Mouse (Mus musculus) hindbrain, postnatal 0 days (tissue): ENCODE measurements around the gene Tas1r2. TPM values are rescaled to one million over a fixed set of nuclear protein-coding genes. Genes with fewer than 3 reads are reported as not detected.
A peak's percentile ranks its signal among the peaks of the same experiment; 100 is the strongest.

Source experiments
- ATAC-seq: fragments of 200-750 bp; cut with Nextera tagmentation; 2 replicates; pipeline ENCODE4 v1.8.0; 2017; ENCODE audit warnings: mild to moderate bottlenecking, moderate TSS enrichment, moderate library complexity
- DNase-seq: peaks from one replicate; pipeline ENCODE4 v3.0.0-alpha.2; 2015; ENCODE audit warnings: low spot score
- H3K27ac ChIP-seq: fragments of 300-500 bp; sonication (generic); 2 replicates; pipeline ENCODE4 v1.5.1; 2014; ENCODE audit warnings: mild to moderate bottlenecking
- H3K27me3 ChIP-seq: fragments of 300-500 bp; sonication (generic); 2 replicates; pipeline ENCODE4 v1.6.1; 2014; ENCODE audit warnings: low read length, mixed read lengths; ENCODE audit not compliant: insufficient read depth
- H3K36me3 ChIP-seq: fragments of 300-500 bp; sonication (generic); 2 replicates; pipeline ENCODE4 v1.6.1; 2014; ENCODE audit warnings: low read length, mixed read lengths; ENCODE audit not compliant: insufficient read depth
- H3K4me1 ChIP-seq: fragments of 300-500 bp; sonication (generic); 2 replicates; pipeline ENCODE4 v1.6.1; 2014; ENCODE audit warnings: antibody characterized with exemption, low read length, mixed read lengths; ENCODE audit not compliant: insufficient read depth
- H3K4me2 ChIP-seq: fragments of 300-500 bp; sonication (generic); 2 replicates; pipeline ENCODE4 v1.6.1; 2014; ENCODE audit warnings: low read depth, mild to moderate bottlenecking, low read length, moderate library complexity, mixed read lengths
- H3K4me3 ChIP-seq: fragments of 300-500 bp; sonication (generic); 2 replicates; pipeline ENCODE4 v1.5.1; 2014; ENCODE audit warnings: low read length
- H3K9ac ChIP-seq: fragments of 300-500 bp; sonication (generic); replicated peaks from 2 replicates; pipeline ENCODE4 v1.6.1; 2014; ENCODE audit warnings: mild to moderate bottlenecking, low read length, moderate library complexity, mixed read lengths
- H3K9me3 ChIP-seq: fragments of 300-500 bp; sonication (generic); 2 replicates; pipeline ENCODE4 v1.6.1; 2016; ENCODE audit warnings: low read length, mixed read lengths
- CTCF ChIP-seq: IDR thresholded peaks from 2 replicates; pipeline ENCODE4 v1.5.1; 2016; ENCODE audit warnings: antibody characterized with exemption, control low read depth, low read depth
- WGBS: fragments of 180-500 bp; shearing (Covaris S2); extraction: QIAGEN DNeasy Blood & Tissue Kit; methylation state at CpG from one replicate; pipeline ENCODE4 v1.1.7; 2014; 5-methylcytosine and 5-hydroxymethylcytosine counted together
- polyA plus RNA-seq: library from polyadenylated mRNA; unstranded; fragments of >200 nt; fragmentation: Nextera tagmentation; extraction: Ambion mirVana; gene quantifications from 2 replicates; pipeline ENCODE4 v1.2.1, GENCODE M21; 2015
- total RNA-seq: library from RNA; depleted of rRNA; stranded (reverse); fragments of >200 nt; gene quantifications from 2 replicates; pipeline ENCODE4 v1.2.3, GENCODE M21; 2014

Tas1r2 gene
- total and polyA plus RNA-seq, 2 experiments from 2014 or later = not detected

DNA sequence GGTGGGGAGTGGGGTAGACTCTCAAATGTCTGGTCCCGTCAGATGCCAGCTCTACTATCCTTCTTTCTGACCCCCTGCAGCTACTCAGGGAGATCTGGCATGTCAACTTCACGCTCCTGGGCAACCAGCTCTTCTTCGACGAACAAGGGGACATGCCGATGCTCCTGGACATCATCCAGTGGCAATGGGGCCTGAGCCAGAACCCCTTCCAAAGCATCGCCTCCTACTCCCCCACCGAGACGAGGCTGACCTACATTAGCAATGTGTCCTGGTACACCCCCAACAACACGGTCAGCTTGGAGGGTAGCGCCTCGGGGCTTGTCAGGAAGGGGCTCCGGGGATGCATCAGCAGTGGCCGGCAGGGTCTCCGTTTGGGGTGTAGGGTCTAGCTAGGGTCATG lies 8.6 kb downstream of the Tas1r2 start:
- no peaks in the 10 kb centered on the region for H3K36me3 ChIP-seq
- TF ChIP-seq CTCF = no peak
- 46% methylated on average over 14 of the region's 14 CpGs for WGBS

GRCm38 (mm10) chr4:139667632-139668031 lies 14.3 kb downstream of the Tas1r2 start:
- Histone ChIP-seq H3K4me1 (no peaks in the 10 kb centered on the region), H3K36me3 (no peaks in the 10 kb centered on the region), H3K27ac (no peak overlapping the region), H3K4me2 (no peak overlapping the region), H3K4me3 (no peak overlapping the region), H3K9ac (no peak overlapping the region), H3K27me3 (no peaks in the 10 kb centered on the region), H3K9me3 (no peaks in the 10 kb centered on the region)
- ATAC-seq (no peak), DNase-seq (no peak)
- 52% methylated on average over 6 of the region's 6 CpGs for WGBS
- no peak for TF ChIP-seq CTCF

More for the DNA sequence above, 8.6 kb downstream of the Tas1r2 start:
- DNase-seq = peak; percentile 74
- H3K4me2 ChIP-seq = no peak overlapping the region
- H3K4me1 ChIP-seq = no peaks in the 10 kb centered on the region
- no peak overlapping the region for H3K27ac ChIP-seq
- no peak overlapping the region for H3K9ac ChIP-seq
- H3K4me3 ChIP-seq = no peak overlapping the region
- H3K9me3 ChIP-seq = no peaks in the 10 kb centered on the region
- peak; percentile 79 for ATAC-seq
- no peaks in the 10 kb centered on the region for H3K27me3 ChIP-seq

- peak; percentile 78 for DNase-seq
- Histone ChIP-seq H3K27ac (no peak overlapping the region), H3K27me3 (no peaks in the 10 kb centered on the region), H3K4me1 (no peaks in the 10 kb centered on the region), H3K4me3 (no peak overlapping the region), H3K9ac (no peak overlapping the region), H3K9me3 (no peaks in the 10 kb centered on the region), H3K36me3 (no peaks in the 10 kb centered on the region), H3K4me2 (no peak overlapping the region)
- peak; percentile 94 for TF ChIP-seq CTCF
- peak; percentile 45; the same call in 1 of the 2 replicates for ATAC-seq
- WGBS = 16% methylated on average over 6 of the region's 6 CpGs
Measured at GRCm38 (mm10) chr4:139669847-139670246, 16.5 kb downstream of the Tas1r2 start.

GRCm38 (mm10) chr4:139675696-139676095 lies 22.4 kb downstream of the Tas1r2 start:
- no peak for TF ChIP-seq CTCF
- no peaks in the 10 kb centered on the region for H3K27me3 ChIP-seq
- no peak overlapping the region for H3K4me2 ChIP-seq
- DNase-seq (peak; percentile 66), ATAC-seq (no peak)
- WGBS = 33% methylated on average over 9 of the region's 9 CpGs
- 0 out of 2 replicates have a peak, but pooled peaks cover 5% of the 10 kb centered on the region for H3K9me3 ChIP-seq
- H3K27ac ChIP-seq = no peak overlapping the region
- no peak overlapping the region for H3K4me3 ChIP-seq
- no peaks in the 10 kb centered on the region for H3K36me3 ChIP-seq
- no peak overlapping the region for H3K9ac ChIP-seq
- no peaks in the 10 kb centered on the region for H3K4me1 ChIP-seq

DNA sequence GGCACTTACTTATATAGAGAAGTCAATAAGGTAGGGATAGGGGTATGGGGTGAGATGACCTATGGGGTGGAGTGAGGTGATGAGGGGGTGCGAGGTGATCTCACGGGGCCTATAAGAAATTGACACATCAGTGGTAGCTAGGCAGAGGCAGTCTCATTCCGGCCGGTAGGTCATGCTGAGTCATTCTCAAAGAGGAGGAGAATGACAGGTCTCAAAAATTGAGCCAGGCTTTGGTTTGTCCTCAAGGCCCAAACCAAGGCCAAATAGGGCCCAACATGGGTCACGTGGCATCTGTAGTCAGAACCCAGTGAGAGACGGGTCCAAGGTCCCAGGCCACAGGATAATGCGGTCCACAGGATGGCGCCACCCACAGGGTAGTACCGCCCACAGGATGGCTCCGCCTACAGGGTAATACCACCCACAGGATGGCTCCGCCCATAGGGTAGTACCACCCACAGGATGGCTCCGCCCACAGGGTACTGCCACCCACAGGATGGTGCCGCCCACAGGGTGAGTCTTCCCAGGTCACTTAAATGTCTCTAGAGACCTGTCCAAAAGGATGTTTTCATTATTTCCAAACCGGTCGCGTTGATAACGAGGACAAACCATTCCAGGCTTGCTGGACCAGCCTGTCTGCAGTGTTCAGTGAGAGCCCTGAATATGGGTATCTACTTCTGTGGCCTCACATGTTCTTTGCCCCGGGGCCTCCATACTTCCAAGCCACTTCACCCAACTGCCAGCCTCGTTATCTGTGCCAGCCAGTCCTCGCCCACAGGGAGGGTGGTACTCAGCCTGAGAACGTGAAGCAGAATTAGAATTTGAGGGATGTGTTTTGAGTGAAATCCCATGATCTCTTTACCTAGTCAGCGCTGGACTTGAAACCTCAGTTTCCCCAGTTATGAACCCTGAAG lies 30.6 kb downstream of the Tas1r2 start:
- Histone ChIP-seq H3K4me1 (no peaks in the 10 kb centered on the region), H3K36me3 (no peaks in the 10 kb centered on the region), H3K9ac (no peak overlapping the region), H3K4me2 (no peak overlapping the region), H3K4me3 (no peak overlapping the region), H3K9me3 (0 out of 2 replicates have a peak, but pooled peaks cover 2% of the 10 kb centered on the region), H3K27ac (no peak overlapping the region), H3K27me3 (no peaks in the 10 kb centered on the region)
- no peak for TF ChIP-seq CTCF
- 77% methylated on average over 22 of the region's 22 CpGs for WGBS
- no peak for ATAC-seq
- DNase-seq = no peak

GRCm38 (mm10) chr4:139684639-139685017 lies 31.3 kb downstream of the Tas1r2 start:
- no peaks in the 10 kb centered on the region for H3K9me3 ChIP-seq
- 0 out of 2 replicates have a peak, but pooled peaks cover 1% of the 10 kb centered on the region for H3K4me1 ChIP-seq
- no peak overlapping the region for H3K4me2 ChIP-seq
- WGBS = 13% methylated on average over 3 of the region's 3 CpGs
- H3K27me3 ChIP-seq = no peaks in the 10 kb centered on the region
- H3K36me3 ChIP-seq = no peaks in the 10 kb centered on the region
- peak; percentile 89 for TF ChIP-seq CTCF
- no peak overlapping the region for H3K4me3 ChIP-seq
- ATAC-seq = no peak
- DNase-seq = peak; percentile 83
- no peak overlapping the region for H3K9ac ChIP-seq
- no peak overlapping the region for H3K27ac ChIP-seq

DNA sequence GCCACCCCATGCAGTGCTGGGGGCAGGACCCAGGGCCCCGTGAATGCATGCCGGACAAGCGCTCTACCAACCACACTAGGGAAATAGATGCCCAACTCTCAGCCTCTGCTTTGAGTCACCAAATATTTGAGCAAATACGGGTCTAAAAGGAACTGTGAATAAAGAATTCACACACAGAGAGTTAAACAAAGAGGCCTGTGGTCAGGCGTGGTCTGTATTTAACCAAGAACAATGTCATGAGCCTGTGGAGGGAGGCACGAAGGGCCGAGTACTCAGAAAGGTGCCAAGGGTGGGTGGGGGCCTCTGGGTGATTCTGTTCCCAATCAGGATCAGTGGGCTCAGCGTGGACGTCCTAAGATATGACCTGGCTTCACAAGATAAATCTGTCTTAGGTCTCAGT lies 34.7 kb downstream of the Tas1r2 start:
- no peak overlapping the region for H3K4me3 ChIP-seq
- H3K9me3 ChIP-seq = no peaks in the 10 kb centered on the region
- H3K9ac ChIP-seq = no peak overlapping the region
- no peak overlapping the region for H3K27ac ChIP-seq
- no peaks in the 10 kb centered on the region for H3K27me3 ChIP-seq
- TF ChIP-seq CTCF = no peak
- ATAC-seq (no peak), DNase-seq (no peak)
- H3K4me2 ChIP-seq = no peak overlapping the region
- H3K4me1 ChIP-seq = peaks cover 5% of the 10 kb centered on the region; the same call in 1 of the 2 replicates
- no peaks in the 10 kb centered on the region for H3K36me3 ChIP-seq
- 45% methylated on average over 9 of the region's 9 CpGs for WGBS
